Mouse (Mus musculus): Measurements from ENCODE around the gene Elf2. TPM values are rescaled to one million over a fixed set of nuclear protein-coding genes. Genes with fewer than 3 reads are reported as not detected.
"Not testable (repeated sequence)": the region's sequence is repeated elsewhere in the genome, so short reads cannot be mapped to it uniquely, and the experiment has no call there.

Gene Elf2
- polyA plus RNA-seq, 1 experiment from 2014 or later, result 38.6 TPM

DNA sequence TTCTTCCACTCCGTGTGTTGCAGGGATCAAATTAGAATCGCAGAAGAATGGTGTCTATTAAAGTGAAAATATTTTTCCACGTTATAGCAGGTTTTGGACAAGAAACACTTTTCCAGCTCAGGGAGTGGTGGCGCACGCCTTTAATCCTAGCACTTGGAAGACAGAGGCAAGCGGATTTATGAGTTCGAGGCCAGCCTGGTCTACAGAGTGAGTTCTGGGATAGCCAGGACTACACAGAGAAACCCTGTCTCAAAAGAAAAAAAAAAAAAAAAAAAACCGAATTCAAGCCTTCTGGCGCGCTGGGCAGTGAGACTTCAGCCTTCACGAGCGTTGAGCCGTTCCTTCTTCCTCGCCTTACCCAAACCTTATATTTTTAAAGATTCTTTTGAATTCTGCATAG lies 17.2 kb upstream of the Elf2 start:
- Histone ChIP-seq H3K4me2 (replicated peaks; ENCODE audit: low read depth) (peak overlapping the region; percentile 87), H3K27ac (ENCODE audit: low read depth, low read length) (no peak overlapping the region), H3K4me1 (replicated peaks; ENCODE audit: control insufficient read depth, insufficient read depth, low read length) (peaks cover 5% of the 10 kb centered on the region; the same call in 1 of the 2 replicates), H3K27me3 (replicated peaks; ENCODE audit: control insufficient read depth, insufficient read depth, low read length) (no peaks in the 10 kb centered on the region), H3K9me3 (ENCODE audit: control insufficient read depth) (no peaks in the 10 kb centered on the region), H3K4me3 (ENCODE audit: low read depth, low read length) (peak overlapping the region; percentile 61), H3K9ac (ENCODE audit: low read depth, low read length) (no peak overlapping the region), H3K36me3 (ENCODE audit: control insufficient read depth, insufficient read depth) (no peaks in the 10 kb centered on the region)
- 14% methylated on average over 14 of the region's 14 CpGs for WGBS
- TF ChIP-seq CTCF (IDR thresholded peaks at IDR 0.05; ENCODE audit: low read depth), result no peak
- no peak for ATAC-seq

- H3K9me3 ChIP-seq (ENCODE audit: control insufficient read depth), result no peaks in the 10 kb centered on the region
- peaks cover 5% of the 10 kb centered on the region; the same call in 1 of the 2 replicates for H3K4me1 ChIP-seq (replicated peaks; ENCODE audit: control insufficient read depth, insufficient read depth, low read length)
- no peak for TF ChIP-seq CTCF (IDR thresholded peaks at IDR 0.05; ENCODE audit: low read depth)
- H3K27ac ChIP-seq (ENCODE audit: low read depth, low read length), result peak overlapping the region; percentile 50; the same call in 1 of the 2 replicates
- H3K36me3 ChIP-seq (ENCODE audit: control insufficient read depth, insufficient read depth), result no peaks in the 10 kb centered on the region
- no peaks in the 10 kb centered on the region for H3K27me3 ChIP-seq (replicated peaks; ENCODE audit: control insufficient read depth, insufficient read depth, low read length)
- H3K4me3 ChIP-seq (ENCODE audit: low read depth, low read length), result no peak overlapping the region
- no peak overlapping the region for H3K9ac ChIP-seq (ENCODE audit: low read depth, low read length)
- ATAC-seq, result peak; percentile 15
- H3K4me2 ChIP-seq (replicated peaks; ENCODE audit: low read depth), result peak overlapping the region; percentile 87; the same call in 1 of the 2 replicates
- 26% methylated on average over 5 of the region's 5 CpGs for WGBS
Observed at GRCm38 (mm10) chr3:51357078-51357477, 16.6 kb upstream of the Elf2 start.

DNA sequence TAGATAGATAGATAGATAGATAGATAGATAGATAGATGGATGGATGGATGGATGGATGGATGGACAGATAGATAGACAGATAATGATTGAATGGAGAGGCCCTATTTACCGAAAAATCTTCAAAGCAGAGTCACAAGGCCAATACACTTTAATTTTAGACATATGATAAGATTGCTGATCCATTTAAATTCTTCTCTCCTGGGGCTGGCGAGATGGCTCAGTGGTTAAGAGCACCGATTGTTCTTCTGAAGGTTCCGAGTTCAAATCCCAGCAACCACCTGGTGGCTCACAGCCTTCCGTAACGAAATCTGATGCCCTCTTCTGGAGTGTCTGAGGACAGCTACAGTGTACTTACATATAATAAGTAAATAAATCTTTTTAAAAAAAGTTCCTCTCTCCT lies 14.5 kb upstream of the Elf2 start:
- H3K27me3 ChIP-seq (replicated peaks; ENCODE audit: control insufficient read depth, insufficient read depth, low read length); H3K9ac ChIP-seq (ENCODE audit: low read depth, low read length); H3K4me3 ChIP-seq (ENCODE audit: low read depth, low read length); H3K36me3 ChIP-seq (ENCODE audit: control insufficient read depth, insufficient read depth); H3K4me2 ChIP-seq (replicated peaks; ENCODE audit: low read depth); ATAC-seq; H3K27ac ChIP-seq (ENCODE audit: low read depth, low read length); H3K9me3 ChIP-seq (ENCODE audit: control insufficient read depth); H3K4me1 ChIP-seq (replicated peaks; ENCODE audit: control insufficient read depth, insufficient read depth, low read length): not testable (repeated sequence)
- 91% methylated on average over 6 of the region's 6 CpGs for WGBS

DNA sequence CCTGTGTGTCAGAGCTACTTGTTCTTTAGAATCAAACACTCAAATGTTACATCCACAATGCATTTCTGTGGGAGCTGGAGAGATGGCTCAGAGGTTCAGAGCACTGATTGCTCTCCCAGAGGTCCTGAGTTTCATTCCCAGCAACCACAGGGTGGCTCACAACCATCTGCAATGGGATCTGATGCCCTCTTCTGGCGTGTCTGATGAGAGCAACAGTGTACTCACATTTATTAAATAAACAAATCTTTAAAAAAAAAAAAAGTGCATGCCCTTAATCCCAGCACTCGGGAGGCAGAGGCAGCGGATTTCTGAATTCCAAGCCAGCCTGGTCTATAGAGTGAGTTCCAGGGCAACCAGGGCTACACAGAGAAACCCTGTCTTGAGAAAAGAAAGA lies 13.6 kb upstream of the Elf2 start:
- H3K9me3 ChIP-seq (ENCODE audit: control insufficient read depth), result no peaks in the 10 kb centered on the region
- no peak overlapping the region for H3K27ac ChIP-seq (ENCODE audit: low read depth, low read length)
- no peak overlapping the region for H3K4me3 ChIP-seq (ENCODE audit: low read depth, low read length)
- TF ChIP-seq CTCF (IDR thresholded peaks at IDR 0.05; ENCODE audit: low read depth), result no peak
- ATAC-seq, result no peak
- H3K36me3 ChIP-seq (ENCODE audit: control insufficient read depth, insufficient read depth), result no peaks in the 10 kb centered on the region
- H3K9ac ChIP-seq (ENCODE audit: low read depth, low read length), result no peak overlapping the region
- peaks cover 5% of the 10 kb centered on the region; the same call in 1 of the 2 replicates for H3K4me1 ChIP-seq (replicated peaks; ENCODE audit: control insufficient read depth, insufficient read depth, low read length)
- H3K4me2 ChIP-seq (replicated peaks; ENCODE audit: low read depth), result no peak overlapping the region
- 72% methylated on average over 3 of the region's 3 CpGs for WGBS
- H3K27me3 ChIP-seq (replicated peaks; ENCODE audit: control insufficient read depth, insufficient read depth, low read length), result no peaks in the 10 kb centered on the region

GRCm38 (mm10) chr3:51353325-51354033 lies 13.0 kb upstream of the Elf2 start:
- Histone ChIP-seq H3K36me3 (ENCODE audit: control insufficient read depth, insufficient read depth) (no peaks in the 10 kb centered on the region), H3K27me3 (replicated peaks; ENCODE audit: control insufficient read depth, insufficient read depth, low read length) (no peaks in the 10 kb centered on the region), H3K9ac (ENCODE audit: low read depth, low read length) (no peak overlapping the region), H3K4me2 (replicated peaks; ENCODE audit: low read depth) (no peak overlapping the region), H3K27ac (ENCODE audit: low read depth, low read length) (no peak overlapping the region), H3K4me3 (ENCODE audit: low read depth, low read length) (no peak overlapping the region), H3K9me3 (ENCODE audit: control insufficient read depth) (no peaks in the 10 kb centered on the region), H3K4me1 (replicated peaks; ENCODE audit: control insufficient read depth, insufficient read depth, low read length) (no peaks in the 10 kb centered on the region)
- TF ChIP-seq CTCF (IDR thresholded peaks at IDR 0.05; ENCODE audit: low read depth), result peak; percentile 80
- no peak for ATAC-seq
- whole genome bisulfite sequencing, result 67% methylated on average over 4 of the region's 4 CpGs

DNA sequence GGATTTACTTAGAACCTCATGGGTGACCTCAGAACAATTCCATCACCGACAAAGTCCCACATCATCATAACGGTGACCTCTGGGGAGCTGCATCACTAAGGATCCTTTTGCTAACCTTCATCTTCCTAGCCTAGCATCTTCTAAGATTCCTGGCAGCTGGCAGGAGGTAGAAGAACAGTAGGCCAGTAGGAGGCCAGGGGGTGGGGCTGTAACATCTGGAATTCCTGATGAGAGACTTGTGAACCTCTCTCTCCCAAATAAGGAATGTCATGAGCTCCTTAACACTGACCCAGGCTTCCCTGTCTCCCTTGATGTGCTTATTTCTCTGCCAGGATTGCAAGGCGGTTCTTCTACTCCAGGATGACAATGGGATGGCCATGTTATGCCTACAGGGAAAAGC lies 10.3 kb upstream of the Elf2 start:
- Histone ChIP-seq H3K4me1 (replicated peaks; ENCODE audit: control insufficient read depth, insufficient read depth, low read length) (no peaks in the 10 kb centered on the region), H3K4me2 (replicated peaks; ENCODE audit: low read depth) (no peak overlapping the region), H3K9ac (ENCODE audit: low read depth, low read length) (no peak overlapping the region), H3K27me3 (replicated peaks; ENCODE audit: control insufficient read depth, insufficient read depth, low read length) (no peaks in the 10 kb centered on the region), H3K4me3 (ENCODE audit: low read depth, low read length) (no peak overlapping the region), H3K27ac (ENCODE audit: low read depth, low read length) (no peak overlapping the region), H3K36me3 (ENCODE audit: control insufficient read depth, insufficient read depth) (no peaks in the 10 kb centered on the region), H3K9me3 (ENCODE audit: control insufficient read depth) (no peaks in the 10 kb centered on the region)
- 55% methylated on average over 3 of the region's 3 CpGs for WGBS
- ATAC-seq, result no peak
- no peak for TF ChIP-seq CTCF (IDR thresholded peaks at IDR 0.05; ENCODE audit: low read depth)
